Mouse (Mus musculus): ENCODE results near the gene Rp2.
"Not testable (repeated sequence)": the region's sequence is repeated elsewhere in the genome, so short reads cannot be mapped to it uniquely, and the experiment has no call there.

Gene Rp2

GRCm38 (mm10) chrX:20364391-20365365 lies at the start of gene Rp2:
Gene Rp2 (plus strand): TSS chrX:20364481.
- in situ Hi-C loops (cut with MboI, MseI): no loop called here

- in situ Hi-C loops (cut with MboI, MseI): no loop called here
Observed at GRCm38 (mm10) chrX:20332756-20333155, 31.5 kb upstream of the Rp2 start.

DNA sequence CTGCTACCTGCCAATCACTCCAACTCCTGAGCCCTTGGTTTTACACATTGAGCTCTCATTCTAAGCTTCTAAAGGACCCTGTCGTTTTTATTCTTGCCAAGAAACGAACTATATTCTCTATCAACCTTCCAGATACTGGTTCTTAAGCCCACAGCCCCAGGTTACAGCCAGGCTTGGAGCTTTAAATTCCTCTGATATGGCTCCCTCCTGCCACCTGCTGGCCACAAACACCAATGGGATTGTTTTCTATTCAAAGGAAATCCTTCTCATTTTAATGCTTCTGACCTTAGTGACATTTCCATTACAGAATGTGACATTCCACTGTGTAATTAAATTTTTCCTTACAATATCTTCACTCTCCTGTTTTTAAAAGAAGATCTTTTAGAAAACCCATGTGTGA lies 28.6 kb upstream of the Rp2 start:
- in situ Hi-C loops (cut with MboI, MseI): no loop called here

- in situ Hi-C loops (cut with MboI, MseI): loop anchor here (5.0 to 10.0 kb wide), 2 partner anchors 328 to 930 kb away; no protein-coding TSS in a partner anchor
Observed at GRCm38 (mm10) chrX:20344980-20345379, 19.3 kb upstream of the Rp2 start.

DNA sequence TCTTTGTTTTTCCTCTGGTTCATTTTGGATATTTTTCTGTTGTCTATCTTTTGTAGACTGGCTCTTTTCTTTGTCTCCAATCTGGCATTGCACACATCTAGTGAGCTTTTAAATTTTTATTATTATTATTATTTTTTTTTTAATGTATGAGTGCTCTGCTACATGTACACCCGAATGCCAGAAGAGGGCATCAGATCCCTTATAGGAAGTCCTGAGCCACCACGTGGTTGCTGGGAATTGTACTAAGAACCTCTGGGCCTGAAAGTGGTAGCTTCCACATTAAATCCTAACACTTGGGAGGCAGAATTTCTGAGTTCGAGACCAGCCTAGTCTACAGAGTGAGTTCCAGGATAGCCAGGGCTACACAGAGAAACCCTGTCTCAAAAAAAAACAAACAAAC lies 17.9 kb upstream of the Rp2 start:
- in situ Hi-C loops (cut with MboI, MseI): loop anchor here (10.0 kb wide), 1 partner anchor 932 kb away; no protein-coding TSS in a partner anchor

GRCm38 (mm10) chrX:20350241-20350640 lies 14.0 kb upstream of the Rp2 start:
- in situ Hi-C loops (cut with MboI, MseI): not testable (repeated sequence)

DNA sequence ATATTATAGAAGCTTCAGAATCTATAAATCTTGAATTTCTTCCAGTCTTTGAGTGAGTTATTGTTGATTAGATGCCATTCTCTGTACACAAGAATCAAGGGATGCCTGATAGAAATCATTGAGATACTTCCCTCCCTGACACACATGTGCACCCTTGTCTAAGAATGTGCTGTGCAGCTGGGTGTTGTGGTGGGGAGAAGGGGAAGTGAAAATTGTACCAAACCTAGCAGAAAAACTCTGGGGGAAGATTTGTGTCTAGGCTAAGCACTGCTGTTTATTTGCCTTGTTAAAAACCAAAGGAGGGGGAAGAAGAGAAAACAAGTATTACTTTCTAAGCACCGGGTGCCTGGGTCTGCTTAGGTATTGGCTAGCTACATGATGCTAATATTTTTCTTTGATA lies 9.0 kb upstream of the Rp2 start:
- in situ Hi-C loops (cut with MboI, MseI): no loop called here

DNA sequence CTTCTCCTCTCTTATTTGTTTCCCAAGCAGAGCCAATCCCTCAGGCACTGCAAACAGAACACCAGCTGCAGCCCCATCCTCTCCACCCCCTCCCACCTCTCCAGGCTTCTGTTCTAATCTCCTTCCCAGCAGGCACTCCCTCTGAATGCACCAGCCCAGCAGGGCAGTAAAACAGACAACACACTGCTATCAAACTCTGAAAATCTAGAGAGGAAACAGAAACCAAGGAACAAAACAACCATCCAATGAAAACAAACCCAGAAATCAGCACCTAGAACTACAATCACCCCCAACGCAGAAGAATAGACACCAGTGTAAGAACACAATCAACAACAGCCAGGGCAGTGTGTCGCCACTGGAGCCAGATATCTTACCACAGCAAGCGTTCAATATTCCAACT lies 8.0 kb upstream of the Rp2 start:
- in situ Hi-C loops (cut with MboI, MseI): no loop called here

- in situ Hi-C loops (cut with MboI, MseI): no loop called here
Observed at GRCm38 (mm10) chrX:20366036-20366435, 1.8 kb downstream of the Rp2 start.

DNA sequence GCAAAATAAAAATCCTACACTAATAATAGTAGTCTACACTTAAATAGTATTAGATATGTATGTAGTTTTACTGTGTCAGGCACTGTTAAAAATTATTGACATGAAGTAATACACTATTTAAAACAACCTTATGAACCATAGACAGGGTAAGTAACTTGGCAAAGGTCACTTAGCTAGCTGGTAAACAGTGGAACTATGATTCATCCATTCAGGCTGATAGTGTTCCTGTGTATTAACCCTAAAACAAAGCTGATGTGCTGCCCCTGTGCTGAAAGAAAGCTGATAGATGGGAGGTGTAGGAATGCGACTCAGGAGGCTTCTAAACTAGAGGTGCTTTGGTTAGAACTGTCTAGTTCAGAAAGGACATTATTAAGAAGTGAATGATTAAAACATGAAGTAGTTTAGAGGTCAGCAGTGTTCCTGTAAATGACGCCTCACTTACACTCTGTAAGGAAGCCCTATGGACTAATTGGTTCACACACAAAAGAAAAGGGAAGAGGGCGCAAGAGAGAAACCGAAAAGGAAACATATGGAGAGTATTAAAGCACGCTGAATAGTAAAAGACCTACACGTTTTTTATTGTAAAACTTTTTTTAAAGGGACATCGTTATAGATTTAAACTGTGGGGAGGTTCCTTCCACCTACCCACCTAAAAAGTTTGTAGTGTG lies 15.2 kb downstream of the Rp2 start:
- in situ Hi-C loops (cut with MboI, MseI): no loop called here

DNA sequence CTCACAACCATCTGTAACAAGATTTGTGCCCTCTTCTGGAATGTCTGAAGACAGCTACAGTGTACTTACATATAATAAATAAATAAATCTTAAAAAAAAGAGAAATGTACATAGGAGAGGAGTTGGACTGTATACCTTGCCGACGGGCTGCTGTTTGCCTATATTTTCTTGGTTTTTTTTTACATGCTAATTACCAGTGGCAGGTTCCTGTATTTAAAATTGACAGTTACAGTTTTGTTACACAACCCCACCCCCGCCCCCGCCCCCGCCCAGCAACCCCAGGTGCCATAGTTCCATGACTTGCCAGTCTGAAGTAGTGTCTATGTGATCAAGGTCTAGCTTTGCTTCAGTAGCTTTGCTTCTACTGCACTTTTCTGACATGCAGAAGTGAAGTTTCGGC lies 18.0 kb downstream of the Rp2 start:
- in situ Hi-C loops (cut with MboI, MseI): no loop called here

DNA sequence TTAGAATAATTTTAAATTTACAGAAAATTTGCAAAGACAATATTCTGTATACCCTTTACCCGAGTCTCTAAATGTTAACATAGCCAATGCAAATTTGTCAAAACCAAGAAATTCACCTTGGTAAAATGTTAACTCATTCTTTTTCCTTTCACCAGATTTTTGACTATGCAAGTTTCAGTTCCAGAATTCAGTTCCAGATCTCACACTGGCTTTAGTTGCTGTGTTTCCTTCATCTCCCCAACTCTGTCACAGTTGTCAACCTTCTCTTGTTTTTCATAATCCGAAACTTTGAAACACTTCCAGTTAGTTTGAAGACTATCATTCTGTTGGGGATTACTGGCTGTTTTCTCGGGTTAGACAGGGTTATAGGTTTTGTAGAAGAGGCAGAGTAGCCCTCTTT lies 22.7 kb downstream of the Rp2 start:
- in situ Hi-C loops (cut with MboI, MseI): no loop called here

DNA sequence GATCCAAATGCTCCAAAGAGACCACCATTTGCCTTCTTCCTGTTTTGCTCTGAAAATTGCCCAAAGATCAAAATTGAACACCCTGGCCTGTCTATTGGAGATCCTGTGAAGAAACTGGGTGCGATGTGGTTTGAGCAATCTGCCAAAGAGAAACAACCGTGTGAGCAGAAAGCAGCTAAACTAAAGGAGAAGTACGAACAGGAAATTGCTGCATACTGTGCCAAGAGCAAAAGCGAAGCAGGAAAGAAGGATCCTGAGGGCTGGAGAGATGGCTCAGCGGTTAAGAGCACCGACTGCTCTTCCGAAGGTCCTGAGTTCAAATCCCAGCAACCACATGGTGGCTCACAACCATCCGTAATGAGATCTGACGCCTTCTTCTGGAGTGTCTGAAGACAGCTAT lies 27.7 kb downstream of the Rp2 start:
- in situ Hi-C loops (cut with MboI, MseI): not testable (repeated sequence)

DNA sequence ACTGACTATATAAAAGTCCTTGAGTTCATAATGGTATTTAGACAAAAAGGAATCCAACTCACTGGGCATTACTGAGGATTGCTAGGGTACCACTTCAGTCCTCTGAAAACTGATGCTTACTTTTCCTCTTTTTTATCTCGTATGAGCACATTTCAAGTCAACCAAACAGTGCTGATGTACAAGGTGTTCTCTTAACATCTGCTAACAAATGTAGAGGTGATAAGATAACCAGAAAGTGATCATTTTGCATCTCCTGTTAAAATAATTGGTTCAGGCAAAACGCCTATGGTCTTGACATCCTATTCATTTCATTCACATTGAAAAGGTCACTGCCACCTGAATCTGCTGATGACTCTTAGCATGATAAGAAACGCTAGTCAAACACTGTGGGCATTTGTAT lies 28.7 kb downstream of the Rp2 start:
- in situ Hi-C loops (cut with MboI, MseI): no loop called here

DNA sequence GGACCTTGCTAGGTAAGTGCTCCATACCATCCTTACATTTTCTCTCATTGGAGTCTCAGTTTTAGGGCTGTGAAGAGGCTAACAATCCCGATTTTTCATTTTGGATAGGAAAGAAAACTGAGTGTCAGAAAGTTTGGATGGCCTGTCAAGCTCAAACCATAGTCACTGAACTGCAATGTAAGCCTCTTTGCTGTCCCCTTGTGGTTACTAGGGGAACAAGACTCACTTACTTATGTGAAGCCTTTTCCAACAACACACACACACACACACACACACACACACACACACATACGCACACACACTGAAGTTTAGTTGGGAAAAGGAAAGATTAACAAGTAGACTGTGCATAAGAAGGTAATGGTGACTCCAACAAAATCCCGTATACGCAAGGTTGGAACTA lies 39.8 kb downstream of the Rp2 start:
- in situ Hi-C loops (cut with MboI, MseI): no loop called here

DNA sequence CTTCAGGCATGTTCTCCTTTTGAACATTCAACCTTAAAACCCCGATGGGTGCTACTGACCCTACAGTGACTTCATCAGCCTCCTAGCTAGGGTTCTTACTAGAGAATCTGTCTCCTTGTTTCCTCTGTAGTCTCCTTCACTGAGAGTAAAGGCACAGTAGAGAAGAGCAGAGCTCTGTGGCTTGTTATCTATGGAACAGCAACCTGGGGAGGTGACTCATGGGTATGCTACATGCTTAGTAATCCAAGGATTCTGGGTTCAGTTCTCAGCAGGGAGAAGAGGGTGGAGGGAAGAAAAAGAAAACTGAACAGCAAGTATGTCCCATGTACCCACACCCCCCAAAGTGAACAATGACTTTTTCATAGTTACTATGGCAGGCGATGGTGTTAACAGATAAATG lies 42.6 kb downstream of the Rp2 start:
- in situ Hi-C loops (cut with MboI, MseI): no loop called here

DNA sequence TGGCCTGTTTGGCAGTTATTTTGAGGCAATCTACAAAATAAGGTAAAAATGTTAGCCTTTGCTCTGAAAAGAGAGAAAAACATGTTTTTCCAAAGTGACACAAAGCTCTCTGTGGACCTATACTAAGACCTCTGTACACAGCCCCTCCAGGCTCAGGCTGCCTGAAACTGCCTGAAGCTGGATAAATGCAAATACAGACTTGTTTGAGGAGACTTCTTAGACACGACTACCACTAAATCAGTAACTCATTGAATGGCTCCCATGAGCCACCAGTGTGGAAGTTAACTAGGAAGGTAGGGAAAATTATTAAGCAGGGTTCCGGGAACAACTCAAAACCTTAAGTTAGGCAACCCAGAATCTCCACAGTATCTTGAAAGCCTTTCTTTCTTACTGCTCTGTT lies 43.4 kb downstream of the Rp2 start:
- in situ Hi-C loops (cut with MboI, MseI): no loop called here

DNA sequence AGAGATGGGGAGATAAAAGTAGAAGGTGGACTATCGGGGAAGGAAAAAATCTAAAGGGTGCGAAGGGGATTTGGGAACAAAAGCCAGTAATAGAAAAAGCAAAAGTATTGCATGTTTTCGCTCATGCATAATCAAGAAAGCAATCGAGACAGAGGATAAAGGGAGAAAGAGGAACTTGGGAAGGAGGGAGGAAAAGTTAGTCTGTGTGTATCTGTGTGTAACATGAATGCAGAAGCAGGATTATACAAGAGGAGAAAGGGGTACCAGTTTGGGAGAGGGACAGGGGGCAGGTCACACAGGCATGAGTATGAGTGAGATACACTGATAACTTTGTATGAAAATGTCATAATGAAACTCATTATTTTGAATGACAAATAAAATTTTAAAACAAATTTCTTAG lies 47.1 kb downstream of the Rp2 start:
- in situ Hi-C loops (cut with MboI, MseI): no loop called here

DNA sequence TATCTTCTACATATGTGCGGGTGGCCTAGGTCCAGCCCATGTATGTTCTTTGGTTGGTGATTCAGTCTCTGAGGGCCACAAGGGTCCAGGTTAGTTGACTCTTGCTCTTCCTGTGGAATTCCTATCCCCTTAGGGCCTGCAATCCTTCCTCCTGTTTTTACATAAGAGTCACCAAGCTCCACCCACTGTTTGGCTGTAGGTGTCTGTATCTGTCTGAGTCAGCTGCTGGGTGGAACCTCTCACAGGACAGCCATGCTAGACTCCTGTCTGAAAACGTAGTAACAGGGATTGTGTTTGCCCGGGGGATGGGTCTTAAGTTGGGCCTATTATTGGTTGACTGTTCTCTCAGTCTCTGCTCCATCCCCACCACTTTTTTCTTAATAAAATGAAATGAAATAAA lies 47.9 kb downstream of the Rp2 start:
- in situ Hi-C loops (cut with MboI, MseI): no loop called here

DNA sequence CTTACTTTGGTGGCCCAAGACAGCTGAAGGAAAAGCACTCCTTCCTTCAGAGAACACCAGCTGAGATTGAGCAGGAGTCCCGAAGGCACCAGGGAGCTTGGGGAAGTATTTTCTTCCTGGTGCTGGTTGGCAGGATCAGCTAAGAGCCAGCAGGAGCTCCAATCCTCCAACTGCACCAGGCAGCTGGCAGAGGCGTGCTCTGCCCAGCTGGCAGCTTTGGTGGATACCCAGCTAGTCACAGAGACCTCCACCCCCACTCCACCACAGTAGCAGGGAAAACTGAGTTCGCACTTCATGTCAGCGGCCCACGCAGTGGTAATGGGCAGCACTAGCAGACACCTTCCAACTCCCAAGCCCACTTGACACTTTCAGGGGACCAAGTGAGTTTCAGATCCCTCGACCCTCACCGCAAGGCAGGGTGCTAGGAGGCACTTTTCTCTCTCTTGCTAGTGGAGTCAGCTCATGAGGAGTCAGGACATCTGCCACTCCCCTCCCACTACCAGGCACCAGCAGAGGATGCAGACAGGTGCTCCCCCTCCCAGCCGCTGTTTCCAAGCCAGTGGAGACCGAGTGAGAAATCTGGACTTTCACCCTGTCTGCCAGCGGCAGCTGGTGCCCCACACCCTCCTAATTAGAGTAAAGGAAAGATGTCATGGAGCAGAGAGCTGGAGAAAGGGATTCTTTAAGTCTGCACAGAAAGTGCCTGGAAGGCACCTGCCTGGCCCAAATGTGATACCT lies 50.8 kb downstream of the Rp2 start:
- in situ Hi-C loops (cut with MboI, MseI): no loop called here

GRCm38 (mm10) chrX:20418461-20418860 lies 54.2 kb downstream of the Rp2 start:
- in situ Hi-C loops (cut with MboI, MseI): no loop called here

DNA sequence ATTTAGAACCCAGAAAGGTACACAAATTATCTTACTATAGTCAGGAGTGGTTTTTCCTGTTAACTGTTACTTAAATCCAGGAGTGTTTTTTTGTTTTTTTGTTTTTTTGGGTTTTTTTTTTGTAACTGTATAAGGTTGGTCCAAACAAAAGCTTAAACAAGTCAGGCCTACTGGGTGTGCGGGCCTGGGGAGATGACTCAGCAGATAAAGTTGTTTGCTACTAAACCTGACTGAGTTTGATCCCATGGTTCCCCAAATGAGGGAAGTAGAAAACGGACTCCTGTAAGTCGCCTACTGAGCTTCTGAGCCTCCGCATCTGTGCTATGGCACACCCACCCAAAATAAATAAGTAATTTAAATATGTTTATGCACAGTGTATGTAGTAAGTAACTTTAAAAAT lies 55.3 kb downstream of the Rp2 start:
- in situ Hi-C loops (cut with MboI, MseI): no loop called here
